Mouse (Mus musculus) MEL (cell line): ENCODE results near the gene Clk3. TPM values are rescaled to one million over a fixed set of nuclear protein-coding genes. Genes with fewer than 3 reads are reported as not detected.
A peak's percentile ranks its signal among the peaks of the same experiment; 100 is the strongest.

Experiments used
- DNase-seq: peaks from one replicate; pipeline ENCODE4 v3.0.0; 2011; ENCODE audit warnings: low read depth, low spot score
- H3K27ac ChIP-seq: 2 replicates; pipeline ENCODE4 v1.5.1; 2012; ENCODE audit warnings: low read depth, mild to moderate bottlenecking, control low read depth, low read length, moderate library complexity; ENCODE audit not compliant: control insufficient read depth
- H3K27me3 ChIP-seq, 2 experiments: fragments of 150-350 bp in 1 of 2; sonication (generic) in 1 of 2; 2 replicates each; pipeline ENCODE4 v1.6.1; 2012; ENCODE audit warnings: low read length in 2 of 2, mild to moderate bottlenecking in 2 of 2, improper control_type of control experiment in 1 of 2, moderate library complexity in 1 of 2; ENCODE audit not compliant: insufficient read depth in 2 of 2, control insufficient read depth in 1 of 2
- H3K36me3 ChIP-seq, 2 experiments: 2 replicates each; pipeline ENCODE4 v1.6.1; 2012 to 2014; ENCODE audit warnings: low read length in 2 of 2, improper control_type of control experiment in 1 of 2, inconsistent platforms in 1 of 2, mild to moderate bottlenecking in 1 of 2; ENCODE audit not compliant: insufficient read depth in 2 of 2, control insufficient read depth in 1 of 2
- H3K4me1 ChIP-seq, 2 experiments: fragments of 150-350 bp in 1 of 2; sonication (generic) in 1 of 2; 2 replicates each; pipeline ENCODE4 v1.6.1; 2012; ENCODE audit warnings: low read length in 2 of 2, improper control_type of control experiment in 1 of 2, mild to moderate bottlenecking in 1 of 2; ENCODE audit not compliant: insufficient read depth in 2 of 2, control insufficient read depth in 1 of 2
- H3K4me3 ChIP-seq, 2 experiments: fragments of 150-350 bp in 1 of 2; sonication (generic) in 1 of 2; 2 replicates each; pipeline ENCODE4 v1.5.1; 2012; ENCODE audit warnings: low read depth in 2 of 2, low read length in 2 of 2, mild to moderate bottlenecking in 2 of 2, moderate library complexity in 2 of 2, control low read depth in 1 of 2, improper control_type of control experiment in 1 of 2; ENCODE audit not compliant: control insufficient read depth in 1 of 2, insufficient read depth in 1 of 2
- H3K79me2 ChIP-seq: 2 replicates; pipeline ENCODE4 v1.6.1; 2012; ENCODE audit warnings: mild to moderate bottlenecking, low read length, moderate library complexity; ENCODE audit not compliant: control insufficient read depth, poor library complexity, insufficient read depth
- H3K9ac ChIP-seq: 2 replicates; pipeline ENCODE4 v1.6.1; 2012; ENCODE audit warnings: low read depth, mild to moderate bottlenecking, control low read depth, low read length, moderate library complexity; ENCODE audit not compliant: control insufficient read depth, poor library complexity, severe bottlenecking
- H3K9me3 ChIP-seq: fragments of 150-350 bp; sonication (generic); replicated peaks from 2 replicates; pipeline ENCODE4 v1.6.1; 2012; ENCODE audit warnings: mild to moderate bottlenecking, low read length, improper control_type of control experiment, moderate library complexity; ENCODE audit not compliant: insufficient read depth
- CHD1 ChIP-seq: IDR thresholded peaks from 2 replicates; pipeline ENCODE4 v1.6.1; 2012; ENCODE audit warnings: low read depth, mild to moderate bottlenecking, inconsistent platforms, low read length, improper control_type of control experiment
- CTCF ChIP-seq, 3 experiments: IDR thresholded peaks in 2 of 3; conservative IDR thresholded peaks in 1 of 3; 2 replicates each; pipeline ENCODE4 v1.5.1; 2011 to 2012; ENCODE audit warnings: low read length in 3 of 3, low read depth in 2 of 3, mild to moderate bottlenecking in 2 of 3, improper control_type of control experiment in 1 of 3, inconsistent platforms in 1 of 3, mixed read lengths in 1 of 3, moderate library complexity in 1 of 3; ENCODE audit not compliant: control insufficient read depth in 1 of 3, insufficient read depth in 1 of 3, poor library complexity in 1 of 3, severe bottlenecking in 1 of 3
- E2F4 ChIP-seq: IDR thresholded peaks from 2 replicates; pipeline ENCODE4 v1.6.1; 2011; ENCODE audit warnings: low read depth, low read length, improper control_type of control experiment, borderline replicate concordance
- ELF1 ChIP-seq: IDR thresholded peaks from 2 replicates; pipeline ENCODE4 v1.6.1; 2014; ENCODE audit warnings: low read depth, mild to moderate bottlenecking, inconsistent platforms, low read length, improper control_type of control experiment, moderate library complexity
- HCFC1 ChIP-seq: IDR thresholded peaks from 2 replicates; pipeline ENCODE4 v1.6.1; 2012; ENCODE audit warnings: low read depth, mild to moderate bottlenecking, inconsistent platforms, low read length, improper control_type of control experiment, moderate library complexity
- JUND ChIP-seq: IDR thresholded peaks from 2 replicates; pipeline ENCODE4 v1.6.1; 2011; ENCODE audit warnings: low read depth, mild to moderate bottlenecking, improper control_type of control experiment, low read length
- KAT2A ChIP-seq: conservative IDR thresholded peaks from 2 replicates; pipeline ENCODE4 v1.6.1; 2012; ENCODE audit warnings: low read depth, low read length, improper control_type of control experiment, inconsistent platforms
- MAZ ChIP-seq: IDR thresholded peaks from 2 replicates; pipeline ENCODE4 v1.6.1; 2012; ENCODE audit warnings: low read depth, mild to moderate bottlenecking, inconsistent platforms, low read length, improper control_type of control experiment
- MEF2A ChIP-seq: IDR thresholded peaks from 2 replicates; pipeline ENCODE4 v1.6.1; 2014; ENCODE audit warnings: low read depth, mild to moderate bottlenecking, inconsistent platforms, low read length, improper control_type of control experiment; ENCODE audit not compliant: poor library complexity, insufficient replicate concordance, severe bottlenecking; ENCODE audit errors: extremely low read depth
- MXI1 ChIP-seq: IDR thresholded peaks from 2 replicates; pipeline ENCODE4 v1.6.1; 2011; ENCODE audit warnings: mild to moderate bottlenecking, low read depth, low read length, improper control_type of control experiment
- MYC ChIP-seq: IDR thresholded peaks from 2 replicates; pipeline ENCODE4 v1.6.1; 2011; ENCODE audit warnings: low read depth, mild to moderate bottlenecking, low read length, improper control_type of control experiment, moderate library complexity
- NELFE ChIP-seq: IDR thresholded peaks from 2 replicates; pipeline ENCODE4 v1.6.1; 2011; ENCODE audit warnings: low read depth, low read length, improper control_type of control experiment
- NRF1 ChIP-seq: IDR thresholded peaks from 2 replicates; pipeline ENCODE4 v1.6.1; 2014; ENCODE audit warnings: low read depth, mild to moderate bottlenecking, inconsistent platforms, low read length, improper control_type of control experiment, moderate library complexity; ENCODE audit not compliant: poor library complexity, insufficient read depth, severe bottlenecking
- POLR2AphosphoS5 ChIP-seq: IDR thresholded peaks from 2 replicates; pipeline ENCODE4 v1.6.1; 2012; ENCODE audit warnings: low read depth, borderline replicate concordance, mild to moderate bottlenecking, inconsistent platforms, low read length, moderate library complexity, mixed read lengths
- SIN3A ChIP-seq: IDR thresholded peaks from 2 replicates; pipeline ENCODE4 v1.6.1; 2012; ENCODE audit warnings: low read length, improper control_type of control experiment, inconsistent platforms
- SMC3 ChIP-seq: IDR thresholded peaks from 2 replicates; pipeline ENCODE4 v1.6.1; 2011; ENCODE audit warnings: low read depth, low read length, improper control_type of control experiment
- TBP ChIP-seq: IDR thresholded peaks from 2 replicates; pipeline ENCODE4 v1.8.0; 2011; ENCODE audit warnings: low read depth, low read length, improper control_type of control experiment
- TCF12 ChIP-seq: IDR thresholded peaks from 2 replicates; pipeline ENCODE4 v1.6.1; 2014; ENCODE audit warnings: low read depth, mild to moderate bottlenecking, inconsistent platforms, low read length, improper control_type of control experiment, moderate library complexity
- UBTF ChIP-seq: IDR thresholded peaks from 2 replicates; pipeline ENCODE4 v1.6.1; 2012; ENCODE audit warnings: low read depth, mild to moderate bottlenecking, inconsistent platforms, low read length, improper control_type of control experiment, moderate library complexity, borderline replicate concordance; ENCODE audit not compliant: insufficient read depth
- USF1 ChIP-seq: IDR thresholded peaks from 2 replicates; pipeline ENCODE4 v1.6.1; 2014; ENCODE audit warnings: low read depth, mild to moderate bottlenecking, inconsistent platforms, low read length, improper control_type of control experiment, moderate library complexity
- ZMIZ1 ChIP-seq: IDR thresholded peaks from 2 replicates; pipeline ENCODE4 v1.6.1; 2012; ENCODE audit warnings: low read depth, mild to moderate bottlenecking, inconsistent platforms, low read length, improper control_type of control experiment, moderate library complexity
- ZNF384 ChIP-seq: IDR thresholded peaks from 2 replicates; pipeline ENCODE4 v1.6.1; 2012; ENCODE audit warnings: low read depth, mild to moderate bottlenecking, inconsistent platforms, low read length, improper control_type of control experiment
- polyA plus RNA-seq, 2 experiments: library from polyadenylated mRNA; stranded (reverse) in 1 of 2; unstranded in 1 of 2; fragments of >175 nt in 1 of 2; fragments of >200 nt in 1 of 2; gene quantifications; 2 replicates each; pipeline versions ENCODE4 v1.2.1 to v1.2.4; 2012; ENCODE audit warnings: low replicate concordance in 2 of 2, low read depth in 1 of 2; ENCODE audit not compliant: insufficient read length in 2 of 2, insufficient read depth in 1 of 2, missing spikeins in 1 of 2
- total RNA-seq: library from RNA; depleted of rRNA; stranded (reverse); fragments of 300-350 nt; gene quantifications from 2 replicates; pipeline ENCODE4 v1.2.3, GENCODE M21; 2012

Clk3 gene
- total and polyA plus RNA-seq, 3 experiments: 31.2 to 65.6 TPM; not detected in 1

GRCm38 (mm10) chr9:57750901-57751300 lies 14.8 kb downstream of the Clk3 start:
- DNase-seq: no peak
- H3K9ac ChIP-seq: no peak overlapping the region
- no peaks in the 10 kb centered on the region for H3K27me3 ChIP-seq
- no peak overlapping the region for H3K27ac ChIP-seq
- H3K4me1 ChIP-seq: peaks cover 0 to 5% of the 10 kb centered on the region in 2 experiments; a peak in 2 of 4 replicates
- H3K9me3 ChIP-seq: no peaks in the 10 kb centered on the region
- TF ChIP-seq MAZ (no peak), SIN3A (no peak), MYC (no peak), ZMIZ1 (0 out of 2 replicates have a peak, but pooled peaks have one; percentile 38), JUND (no peak), MEF2A (no peak), POLR2AphosphoS5 (peak; percentile 79), ZNF384 (no peak)
- no peak overlapping the region for H3K4me3 ChIP-seq
- H3K79me2 ChIP-seq: no peaks in the 10 kb centered on the region
- H3K36me3 ChIP-seq: peaks cover 7 to 34% of the 10 kb centered on the region in 2 experiments; a peak in 3 of 4 replicates

- Histone ChIP-seq H3K36me3 (peaks cover 7 to 27% of the 10 kb centered on the region in 2 experiments; a peak in 3 of 4 replicates), H3K27ac (no peak overlapping the region)
- TF ChIP-seq UBTF: no peak
- no peak for TF ChIP-seq SMC3
- TF ChIP-seq CHD1: no peak
- no peak for TF ChIP-seq TCF12
- TF ChIP-seq ELF1: no peak
- no peak for TF ChIP-seq NRF1
- no peak for TF ChIP-seq KAT2A
- TF ChIP-seq CTCF (IDR thresholded peaks at IDR 0.05 in 2 of 3, conservative IDR thresholded peaks at IDR 0.05 in 1 of 3; ENCODE audit: control insufficient read depth in 1 of 3, insufficient read depth in 1 of 3, low read depth in 2 of 3, low read length in 3 of 3, poor library complexity in 1 of 3, severe bottlenecking in 1 of 3): no peak
- TF ChIP-seq HCFC1: no peak
- no peak for TF ChIP-seq USF1
- TF ChIP-seq E2F4: no peak
- TF ChIP-seq MAZ: no peak
- no peak for TF ChIP-seq SIN3A
- no peak for TF ChIP-seq MEF2A
- TF ChIP-seq ZMIZ1: no peak
- TF ChIP-seq MXI1: no peak
- TF ChIP-seq MYC: no peak
- no peak for TF ChIP-seq NELFE
- TF ChIP-seq TBP: no peak
- TF ChIP-seq, all 39 proteins: peak for 0
- Histone ChIP-seq H3K4me1 (peaks cover 0 to 5% of the 10 kb centered on the region in 2 experiments; a peak in 2 of 4 replicates), H3K27me3 (no peaks in the 10 kb centered on the region), H3K79me2 (no peaks in the 10 kb centered on the region), H3K4me3 (no peak overlapping the region), H3K9me3 (no peaks in the 10 kb centered on the region), H3K9ac (no peak overlapping the region)
- peak; percentile 44 for DNase-seq
These were observed 16.8 kb downstream of the Clk3 start for GRCm38 (mm10) chr9:57748831-57749230.
